Mouse (Mus musculus): Measurements from ENCODE around the gene Tada2a.

The Tada2a gene

DNA sequence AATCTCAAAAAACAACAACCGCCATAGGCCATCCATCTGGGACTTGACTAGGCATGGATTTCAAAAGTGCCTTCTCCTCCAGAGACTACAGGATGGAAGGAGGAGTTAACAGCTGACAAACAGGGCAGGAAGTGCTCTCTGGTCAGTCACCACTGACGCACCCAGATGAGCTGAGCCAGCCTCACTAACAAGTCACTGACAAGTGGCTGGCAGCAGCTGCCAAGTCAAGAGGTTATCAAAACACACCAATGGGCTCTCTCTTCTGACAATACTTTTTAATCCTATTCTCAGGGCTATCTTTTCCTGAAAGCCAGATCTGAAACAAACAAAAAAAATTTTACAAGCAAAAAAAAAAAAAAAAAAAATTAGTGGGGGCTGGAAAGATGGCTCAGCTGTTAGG lies 66.6 kb downstream of the Tada2a start:
- DNase-seq = peak in 1 of 2 experiments; percentile 46

DNA sequence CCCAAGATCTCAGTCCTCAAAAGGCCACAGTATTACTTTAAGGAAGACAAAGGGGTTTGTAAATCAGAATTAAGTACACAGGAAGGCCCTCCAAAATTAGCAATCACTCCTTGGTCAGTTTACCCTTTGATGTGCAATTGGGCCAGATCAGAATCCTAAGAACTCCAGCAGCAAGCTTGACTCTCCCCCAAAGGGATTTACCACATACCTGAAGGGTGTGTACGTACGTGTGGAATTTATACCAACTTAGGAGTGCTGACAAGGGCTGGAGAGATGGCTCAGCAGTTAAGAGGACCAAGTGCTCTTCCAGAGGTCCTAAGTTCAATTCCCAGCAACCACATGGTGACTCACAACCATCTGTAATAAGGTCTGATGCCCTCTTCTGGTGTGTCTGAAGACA lies 67.5 kb downstream of the Tada2a start:
- DNase-seq = no peak

DNA sequence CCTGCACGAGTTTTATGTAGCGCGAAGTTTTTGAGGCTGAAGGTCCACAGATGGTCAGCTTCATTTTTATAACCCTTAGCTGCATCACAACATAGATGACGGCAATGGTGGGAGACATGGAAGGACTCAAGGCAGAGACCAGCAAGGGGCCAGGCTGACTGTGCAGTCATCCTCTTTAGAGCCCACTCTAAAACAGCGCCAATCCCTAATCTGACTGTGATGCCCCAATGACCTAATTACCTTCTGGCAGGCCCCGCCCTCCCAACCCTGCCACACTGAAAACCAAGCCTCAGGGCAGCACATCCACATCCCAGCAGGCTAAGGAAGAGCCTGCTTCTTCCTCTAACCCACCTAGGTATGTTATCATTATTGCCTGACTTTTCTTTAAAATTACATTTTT lies 68.8 kb downstream of the Tada2a start:
- DNase-seq = no peak

DNA sequence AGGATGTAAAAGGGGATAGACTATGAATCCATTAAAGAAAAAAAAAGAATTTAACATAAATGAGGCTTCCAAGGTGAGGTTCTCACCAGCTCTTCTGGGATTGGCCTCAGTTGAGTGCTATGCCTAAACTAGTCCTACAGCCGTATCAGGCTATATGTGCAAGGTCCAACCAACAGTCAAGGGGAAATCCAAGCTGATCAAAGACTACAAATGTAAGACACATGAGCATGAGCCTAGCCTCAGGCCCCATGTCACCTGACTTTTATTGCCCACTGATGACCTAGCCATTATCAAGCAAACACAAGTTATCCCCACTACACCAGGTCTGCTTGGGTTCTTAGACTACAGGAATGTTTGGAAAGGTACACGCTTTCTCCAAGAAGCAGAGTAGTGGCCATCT lies 69.6 kb downstream of the Tada2a start:
- no peak for DNase-seq

DNA sequence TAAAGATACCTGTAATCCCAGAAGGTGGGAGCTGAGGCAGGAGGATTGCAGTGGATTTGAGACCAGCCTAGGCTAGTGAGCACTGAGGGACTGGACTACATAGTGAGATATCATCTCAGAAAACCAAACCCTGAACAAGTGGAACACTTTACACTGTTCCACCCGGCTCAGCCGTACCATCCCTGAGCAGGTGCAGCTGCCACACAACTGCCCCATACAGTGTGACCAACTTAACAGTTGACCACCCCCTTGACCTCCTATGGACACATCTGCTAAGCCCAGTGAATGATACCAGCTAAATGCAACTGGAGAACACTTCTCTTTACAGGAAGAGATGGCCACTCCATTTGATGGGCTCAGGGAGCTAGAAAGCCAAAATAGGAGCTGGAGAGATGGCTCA lies 72.0 kb downstream of the Tada2a start:
- no peak for DNase-seq

DNA sequence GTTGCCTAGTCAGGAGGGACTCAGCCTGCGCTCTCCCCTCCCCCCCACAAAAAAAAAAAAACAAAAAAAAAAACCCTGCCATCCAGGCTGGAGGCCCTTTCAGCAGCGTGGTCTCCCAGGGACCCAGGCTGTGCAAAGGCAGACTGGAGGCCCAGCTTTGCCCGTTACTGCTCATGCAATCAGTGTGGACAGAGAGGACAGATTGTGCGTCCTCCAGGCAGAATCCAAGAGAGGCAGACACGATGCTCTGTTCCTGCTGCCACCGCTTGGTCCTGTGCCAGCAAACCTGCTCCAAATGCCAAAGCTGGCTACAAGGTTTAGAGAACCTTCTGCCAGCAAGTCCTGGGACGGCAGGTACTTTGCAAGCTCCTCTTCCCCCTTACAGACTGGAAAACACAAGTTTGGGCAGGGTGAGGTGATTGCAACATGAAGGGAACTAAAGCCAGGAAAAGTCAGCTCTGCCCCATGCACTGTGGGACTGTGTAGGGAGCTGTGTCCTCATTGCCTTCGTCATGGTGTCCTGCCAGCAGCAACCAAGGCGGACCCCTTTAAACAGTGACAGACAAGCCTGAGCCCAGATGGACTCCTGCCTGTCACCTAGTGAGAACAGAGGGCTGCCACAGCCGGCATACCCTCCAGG lies 75.8 kb downstream of the Tada2a start:
- peak; percentile 47 to 60 for DNase-seq

DNA sequence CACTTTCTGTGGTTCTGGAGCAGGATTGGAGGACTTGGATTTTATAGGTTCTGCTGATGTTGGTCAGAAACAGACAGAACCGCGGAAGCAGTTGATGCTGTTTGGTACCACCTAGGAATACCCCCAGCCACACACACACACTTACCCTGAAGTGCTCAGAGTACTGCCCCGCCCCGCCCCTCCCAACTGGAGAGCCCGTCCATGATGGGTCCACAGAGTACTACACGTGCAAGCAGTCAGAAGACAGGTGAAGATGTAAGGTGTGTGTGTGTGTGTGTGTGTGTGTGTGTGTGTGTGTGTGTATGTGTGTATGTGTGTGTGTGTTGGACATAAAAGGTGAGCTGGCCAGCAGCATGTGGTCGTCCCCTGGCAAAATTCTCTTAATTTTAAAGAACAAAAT lies 76.3 kb downstream of the Tada2a start:
- no peak for DNase-seq

DNA sequence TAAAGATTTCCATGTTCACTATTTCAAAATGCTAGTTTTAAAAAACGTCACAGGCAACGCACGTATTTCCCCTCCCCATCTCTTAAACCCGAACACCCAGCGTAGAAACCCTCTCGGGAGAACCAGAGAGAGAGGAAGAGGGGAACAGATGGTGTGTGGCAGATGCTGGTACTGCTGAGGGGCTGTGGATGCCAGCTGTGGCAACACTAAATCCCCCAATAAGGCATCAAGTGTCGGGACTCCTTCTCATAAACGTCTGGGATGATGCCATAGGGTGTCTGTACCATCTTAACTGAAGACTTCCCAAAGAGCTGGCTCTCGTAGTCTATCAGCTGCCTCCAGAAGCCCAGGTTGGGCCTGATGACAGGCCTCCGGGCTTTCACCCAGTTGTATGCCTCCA lies 81.0 kb downstream of the Tada2a start:
- no peak for DNase-seq

DNA sequence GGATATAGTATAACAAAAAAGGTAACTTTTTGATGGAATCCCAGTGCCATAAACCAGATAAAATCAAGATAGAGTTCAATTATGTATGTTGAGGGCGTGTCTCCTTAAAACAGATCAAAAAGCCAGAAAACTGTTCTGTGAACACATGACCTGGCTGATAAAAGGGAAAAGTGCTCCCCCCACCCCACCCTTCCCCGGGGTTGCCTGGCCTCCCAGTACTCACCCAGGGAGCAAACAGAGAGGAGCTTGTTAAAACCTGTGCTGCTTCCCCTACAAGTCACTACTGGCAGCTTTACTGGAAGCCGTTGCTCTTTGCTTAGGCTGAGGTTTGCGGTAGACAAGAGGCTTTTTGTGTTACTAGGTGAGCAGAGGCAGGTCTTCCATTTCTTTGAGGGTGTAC lies 82.1 kb downstream of the Tada2a start:
- no peak for DNase-seq

DNA sequence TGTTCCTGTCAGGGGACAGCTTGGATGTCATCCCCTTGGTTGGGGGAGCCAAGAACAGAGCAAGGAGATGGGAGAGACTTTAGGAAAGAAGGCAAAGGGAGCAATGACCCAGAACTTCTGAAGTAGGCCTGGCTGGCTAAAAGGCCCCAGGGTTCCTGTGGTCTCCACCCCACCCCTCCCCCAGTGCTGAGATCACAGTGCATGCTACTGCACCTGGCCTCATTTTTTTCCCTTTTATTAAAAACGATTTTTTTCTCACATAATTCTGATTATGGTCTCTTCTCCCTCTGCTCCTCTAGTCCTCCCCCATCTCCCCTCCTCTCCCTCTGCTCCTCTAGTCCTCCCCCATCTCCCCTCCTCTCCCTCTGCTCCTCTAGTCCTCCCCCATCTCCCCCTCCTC lies 84.4 kb downstream of the Tada2a start:
- no peak for DNase-seq

DNA sequence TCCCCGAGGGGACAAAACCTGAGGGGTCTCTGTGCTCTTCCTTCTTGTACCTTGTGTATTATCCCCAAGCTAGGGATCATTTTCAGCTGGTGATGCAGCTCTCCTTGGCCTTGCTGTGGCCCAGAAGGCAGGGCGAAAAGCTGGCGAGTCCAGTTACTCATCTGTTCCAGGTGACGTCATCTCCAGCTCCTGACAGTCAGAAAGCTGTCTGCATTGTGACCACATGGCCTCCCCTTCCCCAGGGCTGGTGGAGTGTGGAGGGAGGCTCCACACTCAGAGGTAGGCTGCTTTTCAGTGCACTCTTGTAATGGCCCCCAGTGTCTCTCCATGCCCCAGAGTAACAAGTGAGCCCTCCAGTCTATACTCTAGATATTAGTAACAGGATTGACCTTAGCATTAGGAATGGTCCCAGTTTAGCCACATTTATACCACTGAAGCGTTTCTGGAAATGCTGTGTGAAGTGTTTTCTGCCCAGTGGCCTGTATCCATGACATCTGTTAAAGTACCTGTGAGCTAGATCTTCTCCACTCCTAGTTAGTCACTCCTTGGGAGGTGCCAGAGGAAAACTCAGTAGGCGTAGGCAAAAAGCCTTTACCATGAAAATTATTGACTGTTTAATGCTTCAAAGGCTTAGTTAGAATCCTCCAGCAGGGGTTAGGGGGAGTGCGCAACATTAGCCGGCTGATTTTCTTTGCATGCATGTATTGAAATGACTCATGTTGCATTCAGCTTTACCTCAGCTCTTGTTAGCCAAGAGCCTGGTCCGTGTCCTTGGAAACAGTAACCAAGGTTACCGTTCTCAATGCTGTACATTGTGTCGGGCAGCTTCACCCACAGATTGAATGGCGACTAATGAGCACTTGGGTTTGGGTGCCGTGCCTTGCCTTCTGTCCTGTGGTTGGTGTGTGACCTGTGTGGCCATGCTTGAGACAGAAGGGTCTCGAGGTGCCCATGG lies 86.3 kb downstream of the Tada2a start:
- no peak for DNase-seq

DNA sequence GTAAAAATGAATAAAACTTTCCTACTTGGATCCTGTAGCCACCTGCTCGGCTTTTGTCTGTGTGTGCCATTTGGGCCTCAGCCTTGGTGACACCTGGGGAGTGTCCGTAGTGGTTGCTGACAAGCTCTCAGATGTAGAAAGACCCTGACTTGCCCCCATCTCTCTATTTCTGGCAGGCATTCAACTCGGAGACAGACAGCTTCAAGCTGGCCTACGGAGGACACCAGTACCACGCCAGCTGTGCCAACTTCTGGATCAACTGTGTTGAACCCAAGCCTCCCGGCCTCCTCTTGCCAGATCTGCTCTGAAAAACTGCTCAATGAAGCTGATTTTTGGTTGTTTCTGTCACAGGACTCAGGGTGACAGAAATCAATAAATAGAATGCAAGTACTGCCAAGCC lies 88.8 kb downstream of the Tada2a start:
- no peak for DNase-seq

DNA sequence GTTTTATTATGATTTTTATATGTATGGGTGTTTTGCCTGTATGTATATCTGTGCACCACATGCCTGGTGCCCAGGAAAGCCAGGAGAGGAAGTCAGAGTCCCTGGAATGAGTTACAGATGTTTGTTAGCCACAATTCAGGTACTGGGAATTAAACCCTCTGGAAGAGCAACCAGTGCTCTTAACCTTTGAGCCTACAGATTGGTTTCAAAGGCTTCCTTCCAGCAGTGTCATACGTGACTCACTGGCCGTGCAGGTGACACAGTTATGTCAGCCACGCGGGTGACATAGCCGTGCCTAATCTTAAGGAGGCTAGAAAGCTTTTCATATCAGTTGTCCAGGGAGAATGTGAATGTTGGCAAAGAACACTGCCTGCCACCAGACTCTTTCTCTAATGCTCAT lies 95.7 kb downstream of the Tada2a start:
- DNase-seq = no peak

DNA sequence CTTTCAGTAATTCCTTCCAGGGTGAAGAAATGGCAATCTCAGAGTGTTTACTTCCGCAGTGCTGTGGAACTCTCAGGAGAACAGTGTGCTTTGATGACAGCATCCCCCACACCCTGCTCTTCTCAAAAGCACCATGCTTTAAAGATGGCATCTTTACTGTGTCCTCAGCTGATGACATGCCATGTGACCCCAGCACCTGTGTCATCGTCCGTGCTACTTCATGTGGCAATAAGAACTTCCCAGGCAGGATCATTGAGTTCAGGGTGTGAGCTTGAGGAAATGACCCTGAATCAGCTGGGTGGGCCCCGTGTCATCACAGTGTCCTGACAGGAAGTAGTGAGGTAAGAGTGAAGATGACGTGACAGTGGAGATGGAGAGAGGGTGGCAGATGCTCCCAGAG lies 96.8 kb downstream of the Tada2a start:
- DNase-seq = no peak

DNA sequence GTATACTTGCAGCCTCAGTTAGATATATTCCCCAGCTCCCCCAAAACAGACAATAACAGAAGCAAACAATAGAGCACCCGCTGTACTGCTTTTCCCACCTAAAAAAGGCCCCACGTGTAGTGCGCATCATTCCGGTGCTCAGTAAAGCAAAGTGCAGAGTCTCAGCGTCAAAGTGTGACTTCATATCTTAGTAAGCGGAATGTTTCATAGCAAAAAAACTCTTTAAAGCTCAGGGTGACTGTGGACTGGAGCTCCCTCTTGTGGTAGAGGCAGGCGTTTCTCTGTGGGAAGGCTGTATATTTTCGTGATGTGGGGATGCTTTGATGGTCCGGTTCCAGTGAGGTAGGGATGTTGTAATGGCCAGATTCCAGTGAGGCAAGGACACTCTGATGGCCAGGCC lies 97.4 kb downstream of the Tada2a start:
- DNase-seq = peak in 1 of 2 experiments; percentile 60

All from kidney, postnatal 25 days (tissue).